Mouse (Mus musculus) erythroblast, embryonic 14.5 days (primary cell): Measurements from ENCODE around the gene Katna1.

Experiments
- GATA1 ChIP-seq: IDR thresholded peaks from 2 replicates; pipeline ENCODE4 v1.6.1; 2012; ENCODE audit warnings: low read length, inconsistent platforms, mixed read lengths
- TAL1 ChIP-seq: IDR thresholded peaks from 3 replicates; pipeline ENCODE4 v1.6.1; 2012; ENCODE audit warnings: low read length, inconsistent platforms, mixed read lengths

DNA sequence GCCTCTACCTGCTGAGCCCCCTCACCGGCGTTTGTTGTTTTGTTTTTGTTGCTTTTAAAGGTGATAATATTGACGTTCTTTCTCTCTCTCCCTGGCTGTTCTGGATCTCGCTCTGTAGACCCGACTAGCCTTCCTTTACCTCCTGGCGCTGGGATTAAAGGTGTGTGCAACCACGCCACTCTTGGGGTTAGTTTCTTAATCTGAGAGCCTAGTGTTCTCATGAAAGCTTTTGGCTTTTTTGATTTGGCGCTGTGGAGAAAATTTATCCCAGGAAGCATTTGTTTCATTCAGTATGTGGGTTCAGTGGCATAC is 657 bp downstream of the Katna1 start:
- TF ChIP-seq GATA1, result no peak
- no peak for TF ChIP-seq TAL1
